Mouse (Mus musculus) macrophage (primary cell): ENCODE results near the gene Fstl1. TPM values are rescaled to one million over a fixed set of nuclear protein-coding genes. Genes with fewer than 3 reads are reported as not detected.

Experiments
- H3K27ac ChIP-seq: fragments of 350-480 bp; formaldehyde crosslinking; 2 replicates; pipeline ENCODE4 v1.9.0; 2021
- H3K36me3 ChIP-seq: fragments of 350-480 bp; formaldehyde crosslinking; 2 replicates; pipeline ENCODE4 v1.9.0; 2021; ENCODE audit errors: inconsistent target
- H3K4me3 ChIP-seq: fragments of 350-480 bp; formaldehyde crosslinking; 2 replicates; pipeline ENCODE4 v1.9.0; 2021; ENCODE audit errors: inconsistent target
- H3K79me2 ChIP-seq: fragments of 350-480 bp; formaldehyde crosslinking; 2 replicates; pipeline ENCODE4 v1.9.0; 2021; ENCODE audit errors: inconsistent target
- WGBS: methylation state at CpG from one replicate; pipeline ENCODE4 v1.1.7; 2026; ENCODE audit warnings: inconsistent platforms; ENCODE audit not compliant: missing documents; 5-methylcytosine and 5-hydroxymethylcytosine counted together
- polyA plus RNA-seq: library from polyadenylated mRNA; stranded (reverse); fragments of 250-400 nt; gene quantifications from 3 replicates; pipeline ENCODE4 v1.2.4, GENCODE M21; 2018; ENCODE audit warnings: inconsistent platforms

Gene Fstl1
- polyA plus RNA-seq, 1 experiment from 2014 or later: 0.13 TPM

DNA sequence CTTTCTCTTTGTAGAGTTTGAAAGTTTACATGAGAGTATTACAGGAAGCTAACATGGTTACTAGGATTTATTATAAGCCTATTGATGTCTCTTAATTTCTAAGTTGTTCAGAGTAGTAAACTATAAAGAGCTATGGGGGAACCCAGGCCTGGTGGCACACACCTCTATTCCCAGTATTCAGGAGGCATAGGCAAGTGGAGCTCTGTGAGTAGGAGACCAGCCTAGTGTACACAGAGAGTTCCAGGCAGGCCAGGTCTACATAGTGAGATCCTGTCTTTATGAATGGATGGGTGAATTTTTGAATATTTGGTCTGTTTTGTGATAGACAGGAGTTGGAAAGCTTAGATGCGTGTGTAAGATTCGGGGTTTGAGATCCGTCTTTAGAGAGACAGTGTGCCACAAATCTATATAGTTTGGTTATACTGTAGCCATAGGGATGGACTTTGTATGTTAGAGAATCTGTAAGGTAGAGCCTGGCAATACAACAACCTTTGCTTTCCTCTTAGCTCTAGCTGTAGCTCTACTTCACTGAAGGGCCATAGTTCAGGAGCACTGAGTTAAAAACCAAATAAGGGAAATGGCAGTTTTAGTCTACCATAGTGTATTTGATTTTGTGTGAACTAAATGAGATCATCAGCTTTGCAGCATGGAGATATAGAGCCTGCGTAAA lies 103.2 kb downstream of the Fstl1 start:
- H3K79me2 ChIP-seq: peaks cover 95% of the 10 kb centered on the region
- WGBS: 98% methylated on average over 4 of the region's 4 CpGs
- H3K4me3 ChIP-seq: no peak overlapping the region
- no peak overlapping the region for H3K27ac ChIP-seq
- H3K36me3 ChIP-seq: peaks cover 34% of the 10 kb centered on the region; the same call in 1 of the 2 replicates

DNA sequence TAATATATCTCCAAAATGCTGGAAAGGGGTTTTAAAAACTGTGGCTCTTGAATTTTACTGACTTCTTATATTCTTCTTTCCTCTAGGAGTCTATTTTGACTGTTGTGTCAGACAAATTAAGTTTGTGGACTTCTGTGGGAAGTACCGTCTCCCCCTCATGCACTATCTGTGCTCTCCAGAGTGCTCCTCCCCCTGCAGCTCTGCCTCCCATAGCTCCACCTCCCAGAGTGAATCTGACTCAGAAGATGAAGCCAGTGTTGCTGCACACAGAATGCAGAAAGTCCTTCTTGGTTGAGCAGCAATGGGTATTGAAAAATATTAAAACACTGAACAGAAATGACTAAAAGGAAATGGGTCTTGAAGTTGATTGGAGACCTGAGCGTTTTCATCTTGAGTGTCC lies 104.5 kb downstream of the Fstl1 start:
- peaks cover 34% of the 10 kb centered on the region; the same call in 1 of the 2 replicates for H3K36me3 ChIP-seq
- H3K79me2 ChIP-seq: peaks cover 82% of the 10 kb centered on the region
- no peak overlapping the region for H3K4me3 ChIP-seq
- 95% methylated on average over 2 of the region's 2 CpGs for WGBS
- H3K27ac ChIP-seq: no peak overlapping the region

Other genes with a start within 250 kb of the Fstl1 start
- gene Gtf2e1, start 237.1 kb upstream of the Fstl1 start, polyA plus RNA-seq: 8.0 to 13.3 TPM (median 8.3 TPM) in 3 replicates
- 8.7 to 12.1 TPM (median 11.9 TPM) in 3 replicates for gene Rabl3, start 237.0 kb upstream of the Fstl1 start, polyA plus RNA-seq
- not detected in 3 replicates for gene Hgd, start 196.7 kb upstream of the Fstl1 start, polyA plus RNA-seq
- 19.4 to 30.2 TPM (median 23.6 TPM) in 3 replicates for gene Ndufb4, start 122.4 kb upstream of the Fstl1 start, polyA plus RNA-seq
- gene Gm36028, start 84.3 kb downstream of the Fstl1 start, polyA plus RNA-seq: not detected in 3 replicates
- gene Lrrc58, start 91.5 kb downstream of the Fstl1 start, polyA plus RNA-seq: 18.6 to 33.5 TPM (median 22.0 TPM) in 3 replicates
- not detected in 3 replicates for gene Gpr156, start 139.6 kb downstream of the Fstl1 start, polyA plus RNA-seq